Mouse (Mus musculus): ENCODE results near the gene Mgat5b.

- TF ChIP-seq GATA1 (IDR thresholded peaks at IDR 0.05; ENCODE audit: borderline replicate concordance, low read length): no peak
- no peak for TF ChIP-seq CTCF (IDR thresholded peaks at IDR 0.05; ENCODE audit: low read depth, low read length)
- no peak for TF ChIP-seq GATA2 (IDR thresholded peaks at IDR 0.05; ENCODE audit: borderline replicate concordance, low read depth, low read length)
These were observed 21.6 kb downstream of the Mgat5b start for GRCm38 (mm10) chr11:116940088-116940855.
